ENCODE assay signal across 7 mouse cellular contexts in the genomic region with DNA sequence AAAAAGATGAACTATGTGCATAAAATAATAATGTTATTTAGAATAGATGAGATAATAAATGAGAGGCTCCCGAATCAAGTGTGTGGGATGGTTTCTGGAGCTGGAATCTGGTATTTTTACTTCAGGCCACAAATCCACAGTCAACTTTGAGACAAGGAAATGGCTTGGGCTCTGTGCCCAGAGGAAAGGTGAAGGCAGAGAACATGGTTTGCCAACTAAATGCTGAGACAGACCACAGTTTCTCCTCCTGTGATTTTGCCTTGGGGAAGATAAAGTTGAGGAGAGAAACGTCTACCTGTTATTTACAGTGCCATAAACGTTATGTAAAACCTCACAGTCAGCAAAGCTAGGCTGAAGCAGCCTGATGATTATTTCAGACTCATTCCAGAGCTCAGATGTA.
DNase-seq lines count a peak whose midpoint lies in the region; ATAC-seq and TF ChIP-seq lines count a peak whose summit lies in the region.

No protein-coding gene starts in this region.

- no peak overlapping the region for H3K27ac ChIP-seq in kidney, embryonic 14.5 days (ENCODE audit: low read depth, low read length)
- no peak overlapping the region for H3K27ac ChIP-seq in kidney, postnatal 0 days

- peak; percentile 43 for DNase-seq in kidney, adult 11 months
- peak; percentile 75 for DNase-seq in brain, adult 2 months (ENCODE audit: low read depth, low spot score)
- peak; percentile 53 to 72 for DNase-seq in cerebellum, postnatal 14 days
- DNase-seq in kidney, postnatal 0 days (ENCODE audit: low spot score): peak; percentile 18
- DNase-seq in retina, postnatal 1 day: no peak
- DNase-seq in layer of hippocampus, adult 9-10 months (ENCODE audit: low spot score): no peak

- H3K4me1 ChIP-seq in kidney, embryonic 14.5 days (ENCODE audit: control insufficient read depth, insufficient read depth, low read length): no peaks in the 10 kb centered on the region
- H3K4me1 ChIP-seq in kidney, postnatal 0 days (replicated peaks; ENCODE audit: insufficient read depth, low read length): no peaks in the 10 kb centered on the region; the same call in 1 of the 2 replicates

- no peak for TF ChIP-seq CTCF in kidney, postnatal 0 days (IDR thresholded peaks at IDR 0.05; ENCODE audit: low read depth)

- no peak overlapping the region for H3K9ac ChIP-seq in kidney, embryonic 14.5 days (ENCODE audit: low read depth, low read length)
- no peak overlapping the region for H3K9ac ChIP-seq in kidney, postnatal 0 days (ENCODE audit: low read depth, low read length)

- no peak for ATAC-seq in kidney, embryonic 14.5 days (ENCODE audit: low FRiP score, low TSS enrichment)
- no peak for ATAC-seq in kidney, postnatal 0 days (replicated peaks; ENCODE audit: low FRiP score, low read depth)

- no peak overlapping the region for H3K4me2 ChIP-seq in kidney, embryonic 14.5 days (replicated peaks; ENCODE audit: low read depth, low read length)
- H3K4me2 ChIP-seq in kidney, postnatal 0 days (ENCODE audit: low read length): no peak overlapping the region

- no peaks in the 10 kb centered on the region for H3K36me3 ChIP-seq in kidney, embryonic 14.5 days (ENCODE audit: control insufficient read depth, insufficient read depth, low read length)
- no peaks in the 10 kb centered on the region for H3K36me3 ChIP-seq in kidney, postnatal 0 days (ENCODE audit: insufficient read depth, low read length)

- H3K27me3 ChIP-seq in kidney, embryonic 14.5 days (ENCODE audit: control insufficient read depth, insufficient read depth, low read length): no peaks in the 10 kb centered on the region
- H3K27me3 ChIP-seq in kidney, postnatal 0 days (ENCODE audit: insufficient read depth, low read length): no peaks in the 10 kb centered on the region

- no peaks in the 10 kb centered on the region for H3K9me3 ChIP-seq in kidney, embryonic 14.5 days (ENCODE audit: control insufficient read depth, low read length)
- no peaks in the 10 kb centered on the region for H3K9me3 ChIP-seq in kidney, postnatal 0 days (replicated peaks; ENCODE audit: low read length)

- 49% methylated on average over 3 of the region's 3 CpGs for WGBS in kidney, embryonic 14.5 days
- WGBS in kidney, postnatal 0 days: 15% methylated on average over 3 of the region's 3 CpGs

- no peak overlapping the region for H3K4me3 ChIP-seq in kidney, embryonic 14.5 days (ENCODE audit: low read length)
- H3K4me3 ChIP-seq in kidney, postnatal 0 days (replicated peaks; ENCODE audit: low read depth, low read length): no peak overlapping the region

Comparison
In these comparisons a context has a peak if more than half of its experiments do, and no peak if none do; other contexts are left out.
1. DNase-seq: peak in kidney, adult 11 months (single experiment), brain, adult 2 months (single experiment), cerebellum, postnatal 14 days (2 of 2) and kidney, postnatal 0 days (single experiment); none in retina, postnatal 1 day (single experiment) and layer of hippocampus, adult 9-10 months (single experiment).